Mouse (Mus musculus): Measurements from ENCODE around the gene Cox8a.

Gene Cox8a

DNA sequence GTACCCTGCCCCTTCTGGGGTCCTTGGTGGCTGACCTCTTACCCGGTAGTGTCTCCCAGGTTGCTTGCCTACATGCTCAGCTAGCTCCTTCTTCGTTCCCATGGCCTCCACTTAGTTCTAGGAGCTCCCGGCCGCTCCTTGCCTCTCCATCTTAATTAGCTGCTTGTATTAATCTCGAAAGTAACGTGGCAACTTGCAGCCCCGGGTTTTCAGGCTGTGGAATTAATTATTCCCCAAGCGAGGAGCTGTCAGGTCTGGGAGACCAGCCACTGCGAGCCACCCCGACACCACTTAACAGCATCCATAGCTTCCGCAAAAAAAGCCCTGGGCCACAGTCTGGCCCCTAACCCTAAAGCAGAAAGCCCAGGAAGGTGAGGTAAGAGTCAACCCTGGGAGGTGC, 34.0 kb downstream of the Cox8a start:
- DNase-seq, result no peak

GRCm38 (mm10) chr19:7182273-7182949, 35.0 kb downstream of the Cox8a start:
- peak; percentile 96 for DNase-seq

DNA sequence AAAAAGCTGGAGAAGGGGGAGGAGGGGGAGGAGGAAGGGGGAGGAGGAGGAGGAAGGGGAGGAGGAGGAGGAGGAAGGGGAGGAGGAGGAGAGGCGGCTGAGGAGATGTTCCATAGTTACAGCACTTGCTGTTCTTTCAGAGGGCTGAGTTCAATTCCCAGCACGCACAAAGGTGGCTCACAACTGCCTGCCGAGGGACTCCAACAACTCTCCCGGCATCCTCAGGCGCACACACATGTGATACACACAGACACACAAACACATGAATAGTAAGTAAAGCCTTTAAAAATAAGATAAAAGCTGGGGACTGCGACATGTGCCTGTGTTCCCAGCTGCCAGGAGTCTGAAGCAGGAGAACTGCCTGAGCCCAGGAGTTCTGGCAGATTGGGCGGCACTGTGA, 35.9 kb downstream of the Cox8a start:
- peak; percentile 40 for DNase-seq

- DNase-seq, result peak; percentile 88
Measured at GRCm38 (mm10) chr19:7180756-7181405, 36.5 kb downstream of the Cox8a start.

DNA sequence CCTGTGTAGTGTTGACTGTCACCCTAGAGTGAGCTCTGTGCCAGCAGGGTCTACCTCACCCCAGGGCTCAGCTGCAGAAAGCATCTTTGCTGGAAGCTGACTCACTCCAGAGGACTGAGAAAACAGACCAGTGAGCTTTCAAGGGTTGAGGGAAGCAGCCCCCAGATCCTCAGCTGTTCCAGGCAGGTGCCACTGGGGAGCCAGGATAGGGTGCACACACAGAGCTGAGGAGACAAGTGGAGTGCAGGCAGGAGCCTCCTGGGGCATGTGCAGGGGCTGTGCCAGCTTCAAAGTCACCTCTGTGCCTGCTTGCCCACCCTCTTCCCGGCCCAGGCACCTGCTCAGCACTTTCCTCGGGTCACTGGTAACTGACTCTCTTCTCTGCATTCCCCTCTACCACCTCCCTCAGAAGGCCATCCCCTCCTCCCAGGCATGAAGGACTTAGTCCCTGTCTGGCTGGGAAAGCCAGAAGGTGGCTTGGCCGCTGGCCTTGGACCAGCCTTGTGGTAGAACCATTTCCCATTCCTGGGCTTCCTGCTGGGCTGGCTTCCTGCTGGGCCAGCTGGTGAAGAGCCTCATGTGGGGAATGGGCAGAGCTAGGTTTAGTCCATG, 38.5 kb downstream of the Cox8a start:
- DNase-seq, result peak; percentile 91

GRCm38 (mm10) chr19:7177804-7178511, 39.5 kb downstream of the Cox8a start:
- peak; percentile 54 for DNase-seq

DNA sequence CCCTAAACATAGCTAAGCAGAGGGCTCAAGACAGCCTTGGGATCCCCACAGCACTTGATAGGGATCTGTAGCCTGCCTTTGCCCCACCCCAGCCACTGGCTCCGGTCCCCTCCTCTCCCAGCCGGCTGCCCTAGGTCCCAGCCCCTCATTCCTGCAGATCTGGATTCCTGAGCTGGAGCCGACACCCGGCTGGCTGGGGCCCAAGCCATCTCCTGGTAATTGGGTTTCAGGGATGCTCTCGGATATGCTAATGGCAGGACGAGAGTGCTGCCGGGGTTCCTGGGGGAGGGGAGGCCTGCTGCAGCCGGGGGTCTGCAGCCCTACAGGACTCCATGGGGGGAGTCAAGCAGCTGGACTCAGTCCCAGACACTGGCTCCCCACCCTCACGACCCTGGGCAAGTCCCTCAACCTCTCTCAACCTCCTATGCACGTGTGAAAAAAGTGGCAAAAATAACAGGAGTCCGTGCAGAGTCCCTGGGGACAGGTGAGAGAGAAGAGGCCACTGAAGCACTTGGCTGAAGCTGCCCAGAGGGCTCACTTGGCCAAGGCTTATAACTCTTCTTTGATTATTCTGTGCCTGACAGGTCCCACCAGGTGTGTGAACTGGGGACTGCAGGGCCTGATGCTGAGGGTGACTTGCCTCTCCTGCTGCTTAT, 41.2 kb downstream of the Cox8a start:
- DNase-seq, result no peak

GRCm38 (mm10) chr19:7172051-7172866, 45.2 kb downstream of the Cox8a start:
- peak; percentile 78 for DNase-seq

DNA sequence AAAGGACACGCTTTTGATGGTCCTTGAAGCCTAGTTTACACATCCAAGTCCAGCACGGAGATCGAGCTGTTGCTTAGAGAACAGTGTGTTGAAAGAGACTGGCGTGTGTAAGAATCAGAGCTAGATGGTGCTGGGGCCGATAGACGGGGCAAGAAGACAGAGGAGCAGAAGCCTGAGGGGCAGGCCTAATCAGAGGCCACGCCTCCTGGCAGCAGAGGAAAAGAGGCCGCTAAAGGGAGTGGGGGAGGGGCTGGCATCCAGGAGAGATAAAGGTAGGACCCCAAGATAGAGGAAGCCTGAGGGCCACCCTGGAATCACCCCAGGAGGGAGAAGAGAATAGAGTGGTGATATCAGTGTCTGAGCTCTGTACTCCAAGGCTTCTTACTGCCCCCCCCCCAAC, 46.0 kb downstream of the Cox8a start:
- no peak for DNase-seq

- DNase-seq, result no peak
Measured at GRCm38 (mm10) chr19:7170916-7171315, 46.5 kb downstream of the Cox8a start.

GRCm38 (mm10) chr19:7168423-7168822, 49.0 kb downstream of the Cox8a start:
- DNase-seq, result no peak

DNA sequence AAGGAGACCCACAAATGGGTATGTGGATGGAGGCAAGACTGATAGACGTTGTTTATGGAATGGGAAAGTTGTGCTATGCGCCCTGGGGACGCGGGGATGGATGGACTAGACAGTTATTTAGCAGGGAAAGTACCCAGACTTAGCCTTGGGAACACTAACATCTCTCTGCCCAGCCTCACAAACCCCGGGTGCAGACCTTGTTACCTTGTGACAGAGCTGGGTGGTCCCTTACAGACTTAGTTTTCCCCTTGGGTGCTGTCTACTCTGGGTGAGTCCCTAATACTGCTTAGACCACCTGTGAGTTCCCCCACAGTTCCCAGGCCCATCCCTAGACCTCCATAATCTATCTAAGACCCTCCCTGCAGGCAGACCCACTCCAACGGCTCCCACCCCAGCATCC, 50.6 kb downstream of the Cox8a start:
- DNase-seq, result no peak

- DNase-seq, result no peak
Measured at GRCm38 (mm10) chr19:7166200-7166711, 51.2 kb downstream of the Cox8a start.

DNA sequence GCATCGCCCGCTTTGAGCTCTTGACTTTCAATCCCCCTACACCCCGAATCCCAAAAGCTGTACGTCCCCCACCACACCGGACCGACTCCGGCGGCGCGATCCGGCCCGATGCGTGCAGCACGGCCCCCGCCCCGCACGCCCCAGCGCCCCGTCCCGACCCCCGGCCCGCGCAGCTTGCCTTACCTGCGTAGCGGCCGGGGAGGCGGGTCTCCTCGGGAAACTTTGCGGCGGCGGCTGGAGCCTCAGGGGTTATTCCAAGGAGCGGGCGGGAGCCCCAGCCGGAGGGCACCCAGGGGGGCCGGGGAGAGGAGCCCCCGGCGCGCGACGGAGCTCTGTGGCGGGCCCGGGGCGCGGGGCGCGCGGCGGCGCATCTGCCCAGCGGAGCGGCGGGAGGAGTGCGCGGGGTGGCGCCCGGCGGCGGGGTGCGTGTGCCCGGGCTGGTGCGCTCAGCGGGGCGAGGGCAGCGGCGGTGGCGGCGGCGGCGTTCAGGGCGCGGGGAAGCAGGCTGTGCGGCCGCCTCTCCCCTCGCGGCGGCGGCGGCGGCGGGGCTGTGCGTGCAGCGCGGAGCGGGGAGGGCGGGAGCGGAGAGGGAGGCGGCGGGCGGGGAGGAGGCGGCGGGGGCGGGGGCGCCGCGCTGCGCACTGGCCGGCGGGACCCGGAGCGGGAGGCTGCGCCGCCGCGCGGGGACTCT, 51.8 kb downstream of the Cox8a start:
- no peak for DNase-seq
